Mouse (Mus musculus) hindbrain, postnatal 0 days (tissue): ENCODE results near the gene Phldb2. TPM values are rescaled to one million over a fixed set of nuclear protein-coding genes. Genes with fewer than 3 reads are reported as not detected.
A peak's percentile ranks its signal among the peaks of the same experiment; 100 is the strongest.

ENCODE experiments used
- ATAC-seq: fragments of 200-750 bp; cut with Nextera tagmentation; 2 replicates; pipeline ENCODE4 v1.8.0; 2017; ENCODE audit warnings: mild to moderate bottlenecking, moderate TSS enrichment, moderate library complexity
- DNase-seq: peaks from one replicate; pipeline ENCODE4 v3.0.0-alpha.2; 2015; ENCODE audit warnings: low spot score
- H3K27ac ChIP-seq: fragments of 300-500 bp; sonication (generic); 2 replicates; pipeline ENCODE4 v1.5.1; 2014; ENCODE audit warnings: mild to moderate bottlenecking
- H3K27me3 ChIP-seq: fragments of 300-500 bp; sonication (generic); 2 replicates; pipeline ENCODE4 v1.6.1; 2014; ENCODE audit warnings: low read length, mixed read lengths; ENCODE audit not compliant: insufficient read depth
- H3K36me3 ChIP-seq: fragments of 300-500 bp; sonication (generic); 2 replicates; pipeline ENCODE4 v1.6.1; 2014; ENCODE audit warnings: low read length, mixed read lengths; ENCODE audit not compliant: insufficient read depth
- H3K4me1 ChIP-seq: fragments of 300-500 bp; sonication (generic); 2 replicates; pipeline ENCODE4 v1.6.1; 2014; ENCODE audit warnings: antibody characterized with exemption, low read length, mixed read lengths; ENCODE audit not compliant: insufficient read depth
- H3K4me2 ChIP-seq: fragments of 300-500 bp; sonication (generic); 2 replicates; pipeline ENCODE4 v1.6.1; 2014; ENCODE audit warnings: low read depth, mild to moderate bottlenecking, low read length, moderate library complexity, mixed read lengths
- H3K4me3 ChIP-seq: fragments of 300-500 bp; sonication (generic); 2 replicates; pipeline ENCODE4 v1.5.1; 2014; ENCODE audit warnings: low read length
- H3K9ac ChIP-seq: fragments of 300-500 bp; sonication (generic); replicated peaks from 2 replicates; pipeline ENCODE4 v1.6.1; 2014; ENCODE audit warnings: mild to moderate bottlenecking, low read length, moderate library complexity, mixed read lengths
- H3K9me3 ChIP-seq: fragments of 300-500 bp; sonication (generic); 2 replicates; pipeline ENCODE4 v1.6.1; 2016; ENCODE audit warnings: low read length, mixed read lengths
- CTCF ChIP-seq: IDR thresholded peaks from 2 replicates; pipeline ENCODE4 v1.5.1; 2016; ENCODE audit warnings: antibody characterized with exemption, control low read depth, low read depth
- WGBS: fragments of 180-500 bp; shearing (Covaris S2); extraction: QIAGEN DNeasy Blood & Tissue Kit; methylation state at CpG from one replicate; pipeline ENCODE4 v1.1.7; 2014; 5-methylcytosine and 5-hydroxymethylcytosine counted together
- polyA plus RNA-seq: library from polyadenylated mRNA; unstranded; fragments of >200 nt; fragmentation: Nextera tagmentation; extraction: Ambion mirVana; gene quantifications from 2 replicates; pipeline ENCODE4 v1.2.1, GENCODE M21; 2015
- total RNA-seq: library from RNA; depleted of rRNA; stranded (reverse); fragments of >200 nt; gene quantifications from 2 replicates; pipeline ENCODE4 v1.2.3, GENCODE M21; 2014

Phldb2 gene
- total and polyA plus RNA-seq, 2 experiments from 2014 or later = 4.5 to 7.2 TPM

GRCm38 (mm10) chr16:45871286-45871976, 82.0 kb downstream of the Phldb2 start:
- no peak overlapping the region for H3K4me3 ChIP-seq
- H3K4me1 ChIP-seq = no peaks in the 10 kb centered on the region
- no peaks in the 10 kb centered on the region for H3K36me3 ChIP-seq
- H3K27me3 ChIP-seq = no peaks in the 10 kb centered on the region
- H3K4me2 ChIP-seq = no peak overlapping the region
- TF ChIP-seq CTCF = no peak
- WGBS = 77% methylated on average over 10 of the region's 10 CpGs
- no peak for DNase-seq
- H3K9ac ChIP-seq = no peak overlapping the region
- ATAC-seq = no peak
- H3K9me3 ChIP-seq = no peaks in the 10 kb centered on the region
- no peak overlapping the region for H3K27ac ChIP-seq

- H3K27me3 ChIP-seq = no peaks in the 10 kb centered on the region
- WGBS = 55% methylated on average over 2 of the region's 2 CpGs
- no peak overlapping the region for H3K4me2 ChIP-seq
- TF ChIP-seq CTCF = no peak
- no peaks in the 10 kb centered on the region for H3K9me3 ChIP-seq
- H3K36me3 ChIP-seq = no peaks in the 10 kb centered on the region
- DNase-seq (no peak), ATAC-seq (no peak)
- H3K4me3 ChIP-seq = no peak overlapping the region
- no peak overlapping the region for H3K27ac ChIP-seq
- H3K9ac ChIP-seq = no peak overlapping the region
- H3K4me1 ChIP-seq = no peaks in the 10 kb centered on the region
Measured at GRCm38 (mm10) chr16:45870651-45871050, 82.7 kb downstream of the Phldb2 start.

DNA sequence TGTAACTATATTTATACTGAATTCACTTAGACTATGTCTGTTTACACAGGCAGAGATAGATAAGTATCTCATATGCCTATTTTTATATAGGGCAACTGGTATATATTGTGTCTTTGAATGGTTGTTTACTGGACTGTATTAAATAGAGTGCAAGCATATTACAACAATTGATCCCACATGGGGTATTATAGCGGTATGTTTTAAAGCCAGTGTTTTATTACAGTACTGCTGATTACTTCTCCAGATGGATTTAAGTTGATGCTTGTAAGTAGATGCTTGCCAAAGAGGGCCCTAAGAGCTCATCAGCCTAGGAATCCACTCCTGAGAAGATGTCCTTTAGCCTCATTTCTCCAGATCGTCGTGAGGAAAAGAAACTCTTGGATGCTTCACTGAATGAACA, 84.4 kb downstream of the Phldb2 start:
- H3K4me1 ChIP-seq = no peaks in the 10 kb centered on the region
- H3K27ac ChIP-seq = no peak overlapping the region
- H3K4me2 ChIP-seq = no peak overlapping the region
- no peaks in the 10 kb centered on the region for H3K36me3 ChIP-seq
- TF ChIP-seq CTCF = no peak
- no peak overlapping the region for H3K9ac ChIP-seq
- no peaks in the 10 kb centered on the region for H3K9me3 ChIP-seq
- no peaks in the 10 kb centered on the region for H3K27me3 ChIP-seq
- DNase-seq (no peak), ATAC-seq (no peak)
- WGBS = 76% methylated on average over 3 of the region's 3 CpGs
- no peak overlapping the region for H3K4me3 ChIP-seq

DNA sequence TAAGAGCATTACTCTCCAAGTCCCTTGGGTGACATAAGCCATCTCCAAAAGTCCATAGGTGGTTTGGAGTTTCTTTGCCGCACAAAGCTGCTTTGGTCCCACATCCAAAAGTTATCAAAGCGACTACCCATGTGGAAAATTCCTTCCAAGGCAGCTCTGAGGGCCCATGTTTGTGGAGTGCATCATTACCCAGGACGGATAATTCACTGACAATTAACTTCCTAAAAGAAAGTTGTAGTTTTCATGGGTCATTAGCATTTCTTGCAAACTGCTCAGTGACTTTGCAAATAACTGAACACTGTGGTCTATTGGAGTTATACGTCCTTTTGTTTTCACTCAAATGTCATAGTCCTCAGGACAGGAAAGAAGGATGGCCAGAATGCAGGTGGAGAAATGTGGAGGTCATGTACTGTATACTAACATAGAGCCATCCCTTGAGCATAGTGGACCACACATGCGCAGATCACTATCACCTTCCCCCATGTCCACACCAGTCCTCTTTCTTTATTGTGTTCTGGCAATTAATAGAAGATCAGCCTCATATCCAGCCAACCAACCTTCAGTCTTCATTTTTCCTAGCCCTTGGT, 96.0 kb downstream of the Phldb2 start:
- H3K27me3 ChIP-seq = no peaks in the 10 kb centered on the region
- no peak for DNase-seq
- H3K9me3 ChIP-seq = no peaks in the 10 kb centered on the region
- ATAC-seq = no peak
- H3K36me3 ChIP-seq = no peaks in the 10 kb centered on the region
- H3K9ac ChIP-seq = no peak overlapping the region
- no peak overlapping the region for H3K27ac ChIP-seq
- H3K4me1 ChIP-seq = no peaks in the 10 kb centered on the region
- WGBS = 54% methylated on average over 5 of the region's 5 CpGs
- no peak overlapping the region for H3K4me2 ChIP-seq
- TF ChIP-seq CTCF = no peak
- H3K4me3 ChIP-seq = no peak overlapping the region

- no peak for DNase-seq
- H3K36me3 ChIP-seq = no peaks in the 10 kb centered on the region
- no peak overlapping the region for H3K4me2 ChIP-seq
- H3K27ac ChIP-seq = no peak overlapping the region
- TF ChIP-seq CTCF = no peak
- 92% methylated on average over 10 of the region's 10 CpGs for WGBS
- H3K27me3 ChIP-seq = no peaks in the 10 kb centered on the region
- no peak overlapping the region for H3K4me3 ChIP-seq
- no peaks in the 10 kb centered on the region for H3K9me3 ChIP-seq
- no peak for ATAC-seq
- H3K4me1 ChIP-seq = no peaks in the 10 kb centered on the region
- no peak overlapping the region for H3K9ac ChIP-seq
Measured at GRCm38 (mm10) chr16:45854499-45854898, 98.9 kb downstream of the Phldb2 start.

- no peak for DNase-seq
- Histone ChIP-seq H3K9ac (no peak overlapping the region), H3K27ac (no peak overlapping the region), H3K27me3 (no peaks in the 10 kb centered on the region), H3K4me2 (no peak overlapping the region), H3K4me1 (0 out of 2 replicates have a peak, but pooled peaks cover 5% of the 10 kb centered on the region), H3K9me3 (no peaks in the 10 kb centered on the region), H3K36me3 (no peaks in the 10 kb centered on the region), H3K4me3 (no peak overlapping the region)
- ATAC-seq = no peak
- WGBS = 84% methylated on average over 4 of the region's 4 CpGs
- TF ChIP-seq CTCF = no peak
Measured at GRCm38 (mm10) chr16:45849045-45849444, 104.4 kb downstream of the Phldb2 start.

GRCm38 (mm10) chr16:45844875-45845274, 108.5 kb downstream of the Phldb2 start:
- Histone ChIP-seq H3K4me2 (peak overlapping the region; percentile 97), H3K27ac (no peak overlapping the region), H3K9ac (peak overlapping the region; percentile 58; the same call in 1 of the 2 replicates), H3K36me3 (no peaks in the 10 kb centered on the region), H3K27me3 (no peaks in the 10 kb centered on the region), H3K9me3 (no peaks in the 10 kb centered on the region), H3K4me3 (peak overlapping the region; percentile 70), H3K4me1 (0 out of 2 replicates have a peak, but pooled peaks cover 5% of the 10 kb centered on the region)
- no peak for TF ChIP-seq CTCF
- ATAC-seq (no peak), DNase-seq (no peak)
- 14% methylated on average over 10 of the region's 10 CpGs for WGBS
